Comparison of ENCODE assay signal across 15 mouse cellular contexts in genomic region chr12:73807228-73807627, GRCm38 (mm10).
DNase-seq lines count a peak whose midpoint lies in the region.
"Had no signal": no experiment of that assay in that cellular context is flagged by ENCODE, and none has a peak within 500 bp of the region (broad histone marks: within the 10 kb centered on the region; RNA-seq: fewer than 3 reads in every experiment).

No protein-coding gene starts in this region.

- peak; percentile 63 for DNase-seq in adrenal gland, postnatal 10 days
- no peak for DNase-seq in adrenal gland, adult 18-20 months (ENCODE audit: low spot score in 2 of 2)
- peak; percentile 87 for DNase-seq in heart, adult 11 months
- DNase-seq in heart, postnatal 4 days = no peak
- peak; percentile 82 for DNase-seq in adipocyte (ENCODE audit: low spot score)
- peak; percentile 57 for DNase-seq in skeletal muscle tissue, adult 2 months (ENCODE audit: low read depth, low spot score)
- no peak for DNase-seq in kidney, adult 8-10 months
- DNase-seq: cerebellum, adult 8-10 months; cerebellum, postnatal 25 days; heart, postnatal 36 days; kidney, adult 9 months; kidney, postnatal 10 days; layer of hippocampus, postnatal 36 days; lung, postnatal 36 days; right cerebral cortex, postnatal 14 days had no signal

Comparison
In these comparisons a context has a peak if more than half of its experiments do, and no peak if none do; other contexts are left out.
1. DNase-seq: peak in adrenal gland, postnatal 10 days (single experiment), heart, adult 11 months (single experiment), adipocyte (single experiment) and skeletal muscle tissue, adult 2 months (single experiment); none in adrenal gland, adult 18-20 months (0 of 2), heart, postnatal 4 days (single experiment) and kidney, adult 8-10 months (0 of 2).